Mouse (Mus musculus) adipocyte (in vitro differentiated cells): ENCODE measurements around the gene Os9.
"Not testable (repeated sequence)": the region's sequence is repeated elsewhere in the genome, so short reads cannot be mapped to it uniquely, and the experiment has no call there.

ENCODE experiments used
- DNase-seq: peaks from one replicate; pipeline ENCODE4 v3.0.0-alpha.2; 2016; ENCODE audit warnings: low spot score

Os9 gene

DNA sequence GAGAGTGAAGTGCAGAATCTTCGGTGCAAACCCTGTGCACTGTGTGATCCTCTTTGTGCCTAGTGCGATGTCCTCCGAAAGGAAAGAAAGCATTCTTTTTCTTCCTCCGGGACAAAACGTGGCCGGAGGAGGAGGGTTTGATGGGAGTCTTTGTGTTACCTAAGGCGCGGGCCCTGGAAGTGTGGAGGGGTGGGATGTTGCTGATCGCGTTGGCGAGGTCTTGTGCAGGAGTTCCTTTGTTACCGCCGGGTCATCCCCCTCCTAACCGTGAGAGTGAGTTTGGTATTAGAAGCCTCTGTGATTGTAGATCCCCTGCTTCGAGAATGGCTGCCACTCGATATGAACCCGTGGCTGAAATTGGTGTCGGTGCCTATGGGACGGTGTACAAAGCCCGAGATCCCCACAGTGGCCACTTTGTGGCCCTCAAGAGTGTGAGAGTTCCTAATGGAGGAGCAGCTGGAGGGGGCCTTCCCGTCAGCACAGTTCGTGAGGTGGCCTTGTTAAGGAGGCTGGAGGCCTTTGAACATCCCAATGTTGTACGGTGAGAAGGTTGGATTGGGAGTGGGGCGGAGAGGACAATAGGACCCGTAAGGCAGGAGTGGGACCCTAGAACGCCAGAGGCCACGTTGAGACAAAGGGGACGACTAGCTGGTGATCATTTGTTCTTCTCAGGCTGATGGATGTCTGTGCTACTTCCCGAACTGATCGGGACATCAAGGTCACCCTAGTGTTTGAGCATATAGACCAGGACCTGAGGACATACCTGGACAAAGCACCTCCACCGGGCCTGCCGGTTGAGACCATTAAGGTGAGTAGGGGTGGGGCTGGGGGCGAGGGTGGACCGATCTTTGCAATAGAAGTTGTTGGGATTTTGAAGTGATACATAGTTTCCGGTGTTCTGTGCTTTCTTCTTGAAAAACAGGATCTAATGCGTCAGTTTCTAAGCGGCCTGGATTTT lies 56.7 kb downstream of the Os9 start:
- DNase-seq, result no peak

GRCm38 (mm10) chr10:127063239-127063872 lies 57.6 kb downstream of the Os9 start, which contains the start of gene Cdk4:
TSS of gene Cdk4 (plus strand) at chr10:127063534.
- peak; percentile 98 for DNase-seq

DNA sequence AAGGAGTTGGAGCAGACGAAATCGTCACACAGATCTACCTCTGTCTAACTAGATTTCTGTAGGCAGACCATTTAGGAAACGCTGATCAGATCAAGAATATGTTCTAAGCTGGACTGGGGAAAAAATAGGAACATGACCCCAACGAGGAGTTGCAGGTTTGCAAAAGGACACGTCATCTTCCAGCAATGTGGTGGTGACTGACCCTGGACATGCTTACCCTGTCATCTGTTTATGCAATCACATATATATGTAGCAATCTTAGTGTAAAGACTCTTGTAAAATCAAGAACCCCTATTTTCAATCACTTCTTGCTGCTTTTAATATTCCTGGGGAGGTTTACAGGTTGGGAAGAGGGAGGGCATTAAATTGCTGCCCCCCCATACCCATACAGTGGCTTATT lies 58.4 kb downstream of the Os9 start:
- no peak for DNase-seq

DNA sequence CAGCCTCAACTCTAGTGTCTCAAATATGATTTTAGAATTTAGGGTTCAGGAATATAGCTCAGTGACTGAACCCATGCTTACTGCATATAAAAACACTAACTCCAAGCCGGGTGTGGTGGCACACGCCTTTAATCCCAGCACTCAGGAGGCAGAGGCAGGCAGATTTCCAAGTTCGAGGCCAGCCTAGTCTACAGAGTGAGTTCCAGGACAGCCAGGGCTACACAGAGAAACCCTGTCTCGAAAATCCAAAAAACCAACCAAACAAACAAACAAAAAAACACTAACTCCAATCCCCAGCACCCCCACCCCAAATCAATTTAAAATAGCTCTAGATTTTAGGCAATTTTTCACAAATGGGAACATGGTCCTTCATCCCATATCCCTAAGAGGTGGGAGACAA lies 58.8 kb downstream of the Os9 start:
- DNase-seq, result not testable (repeated sequence)

- DNase-seq, result no peak
Measured at GRCm38 (mm10) chr10:127061513-127061912, 59.4 kb downstream of the Os9 start.

DNA sequence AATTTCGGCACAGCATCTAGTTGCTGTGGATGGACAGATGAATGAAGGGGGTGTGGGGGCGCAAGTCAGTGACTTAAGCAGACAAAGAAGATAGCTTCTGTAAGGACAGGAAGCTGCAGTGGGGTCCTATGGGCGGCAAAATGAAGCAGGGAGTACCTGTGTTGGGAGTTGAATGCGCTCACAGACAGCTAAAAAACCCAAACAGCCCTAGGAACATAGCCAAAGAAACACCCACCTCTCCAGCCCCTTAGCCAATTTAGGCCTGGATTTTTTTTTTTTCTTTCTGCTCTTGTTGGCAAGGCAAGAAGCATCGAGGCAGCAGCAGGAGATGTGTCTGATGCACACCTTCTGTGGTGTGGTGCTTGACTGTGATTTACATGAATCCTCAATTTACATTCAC lies 59.8 kb downstream of the Os9 start:
- DNase-seq, result no peak

DNA sequence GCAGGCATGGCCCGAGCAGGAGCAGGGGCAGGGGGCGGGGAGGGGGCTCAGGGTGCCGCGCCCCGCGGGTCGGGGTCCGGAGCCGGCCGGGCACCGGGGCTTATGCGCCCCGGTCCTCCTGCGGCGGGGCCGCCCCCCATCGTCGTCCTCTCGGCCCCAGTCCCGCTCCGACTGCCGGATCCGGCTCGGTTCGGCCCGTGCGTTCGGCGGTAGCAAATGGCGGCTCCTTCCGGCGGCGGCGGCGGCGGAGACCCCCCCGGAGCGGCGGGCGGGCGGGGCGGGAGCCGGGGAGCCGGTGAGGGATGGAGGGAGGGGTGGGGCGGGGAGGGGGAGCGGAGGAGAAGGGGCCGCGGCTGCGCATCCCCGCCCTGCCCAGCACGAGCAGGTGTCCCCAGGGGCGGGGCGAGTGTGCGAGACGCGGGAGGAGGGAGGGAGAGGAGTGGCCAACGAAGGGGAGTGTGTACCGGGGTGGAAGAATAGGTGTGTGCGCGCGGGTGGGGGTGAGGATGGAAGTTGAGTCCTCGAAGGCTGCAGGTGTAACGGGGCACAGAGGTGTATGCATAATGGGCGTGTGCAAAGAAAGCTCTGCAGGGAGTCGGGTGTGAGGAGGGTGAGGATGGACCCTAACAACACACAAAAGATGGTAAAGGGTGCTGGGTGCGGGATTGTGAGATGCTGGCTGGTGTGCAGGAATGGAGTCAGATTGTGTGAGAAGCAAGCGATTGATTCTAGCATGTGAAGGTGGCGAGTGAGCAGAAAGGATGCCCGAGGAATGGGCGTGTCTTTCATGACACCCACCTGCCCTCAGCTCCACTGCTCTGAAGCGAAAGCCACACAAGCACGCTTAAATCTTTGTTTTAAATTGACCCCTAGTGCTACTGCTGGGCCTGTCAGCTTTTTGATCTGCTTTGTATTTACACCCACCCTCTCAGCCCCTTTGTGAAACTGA lies 60.7 kb downstream of the Os9 start, which contains the start of gene March9:
Gene March9 (minus strand): TSS at position 217 of the 949 bp plus-strand sequence.
- DNase-seq, result no peak

GRCm38 (mm10) chr10:127059174-127059967 lies 61.6 kb downstream of the Os9 start:
- DNase-seq, result no peak

DNA sequence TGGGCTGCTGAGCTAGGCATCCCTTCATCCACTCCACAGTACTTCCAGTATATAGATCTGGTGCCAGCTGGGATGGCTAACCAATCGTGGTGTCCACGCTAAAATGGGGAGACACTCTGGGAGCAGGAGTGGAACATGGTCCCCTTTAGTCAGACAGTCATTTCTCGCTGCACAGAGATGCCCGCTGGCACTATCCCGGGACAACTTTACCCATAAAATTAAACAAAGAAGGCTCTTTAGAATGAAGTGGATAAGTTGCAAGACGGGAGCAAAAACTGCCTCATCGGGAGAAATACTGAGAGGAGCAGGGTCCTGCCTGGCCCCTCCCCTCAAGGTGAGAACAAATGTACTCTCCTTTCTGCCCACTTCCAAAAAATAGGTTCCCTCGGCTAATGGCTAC lies 62.2 kb downstream of the Os9 start:
- DNase-seq, result no peak

DNA sequence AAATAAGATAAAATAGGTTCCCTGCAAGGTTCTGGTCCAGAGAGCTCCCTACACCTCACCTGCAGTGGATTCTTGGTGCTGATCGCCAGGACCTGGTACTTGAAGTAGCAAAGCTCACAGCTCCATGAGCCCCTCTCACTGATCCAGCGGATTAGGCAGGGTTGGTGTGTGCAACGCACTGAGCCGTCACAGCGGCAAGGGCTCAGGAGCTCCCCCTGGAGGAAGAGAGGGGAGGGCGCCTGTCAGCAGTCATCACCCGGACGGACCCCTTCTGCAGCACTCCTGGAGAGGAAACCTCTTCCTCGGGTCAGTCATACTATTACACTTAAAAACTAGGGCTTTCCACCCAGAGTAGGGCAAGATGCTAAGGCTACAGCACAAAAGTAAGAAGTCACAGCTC lies 62.8 kb downstream of the Os9 start:
- DNase-seq, result no peak

DNA sequence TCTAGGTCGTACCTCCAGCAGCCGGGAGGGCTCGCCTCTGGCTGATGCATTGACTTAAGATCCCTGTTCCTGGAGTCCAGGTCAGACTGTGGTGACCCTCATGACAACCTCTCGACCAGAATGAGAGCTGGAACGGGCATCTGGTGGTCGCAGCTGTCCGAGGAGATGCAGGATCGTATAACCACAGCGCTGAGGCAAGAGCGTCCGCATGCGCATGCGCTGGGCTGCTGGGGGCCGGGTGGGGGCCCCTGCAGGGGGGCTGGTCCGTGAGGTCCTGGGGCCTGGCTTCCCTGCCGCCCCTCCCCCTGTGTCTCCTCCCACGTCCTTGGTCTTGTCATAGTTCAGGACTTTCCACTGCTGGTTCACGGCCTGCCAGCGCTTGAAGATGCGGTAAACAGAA lies 64.4 kb downstream of the Os9 start:
- no peak for DNase-seq

DNA sequence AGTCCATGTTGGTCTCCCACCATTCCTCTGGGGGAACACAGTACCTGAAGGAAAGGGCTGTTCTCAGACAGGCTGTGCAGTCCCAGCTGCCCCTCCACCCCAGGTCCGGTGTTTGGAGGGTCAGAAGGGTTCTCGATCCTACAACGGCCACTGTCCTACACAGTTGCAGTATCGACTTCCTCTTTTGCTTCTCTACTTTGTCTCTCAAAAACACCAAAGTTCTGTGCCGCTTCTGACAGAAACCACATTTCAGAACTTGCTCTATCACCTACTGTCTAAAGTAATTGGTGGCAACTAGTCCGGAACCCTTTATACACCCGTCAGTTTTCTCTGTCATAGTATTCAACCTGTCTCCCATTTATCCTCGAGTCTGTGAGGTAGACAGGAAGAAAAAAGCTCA lies 65.5 kb downstream of the Os9 start:
- no peak for DNase-seq

DNA sequence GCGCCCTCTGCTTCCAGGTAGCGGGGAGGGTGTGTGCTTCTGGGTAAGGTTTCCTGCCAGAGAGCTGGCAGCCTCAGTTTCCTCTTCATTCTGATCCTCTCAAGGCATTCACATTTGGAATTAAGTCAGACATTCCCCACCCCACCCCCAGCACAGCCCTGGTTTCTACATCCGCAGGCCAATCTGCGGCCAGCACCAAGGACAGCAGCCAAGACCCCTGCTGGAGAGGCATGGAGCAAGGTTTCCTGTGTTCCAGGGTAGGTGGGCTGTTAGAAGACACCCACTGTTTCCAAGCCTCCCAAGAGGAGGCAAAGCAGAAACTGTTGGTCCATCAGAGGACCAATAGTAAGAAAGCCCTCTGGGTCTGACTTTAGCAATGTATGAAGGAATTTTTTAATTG lies 66.3 kb downstream of the Os9 start:
- no peak for DNase-seq

GRCm38 (mm10) chr10:127050119-127050474 lies 70.8 kb downstream of the Os9 start:
- no peak for DNase-seq

DNA sequence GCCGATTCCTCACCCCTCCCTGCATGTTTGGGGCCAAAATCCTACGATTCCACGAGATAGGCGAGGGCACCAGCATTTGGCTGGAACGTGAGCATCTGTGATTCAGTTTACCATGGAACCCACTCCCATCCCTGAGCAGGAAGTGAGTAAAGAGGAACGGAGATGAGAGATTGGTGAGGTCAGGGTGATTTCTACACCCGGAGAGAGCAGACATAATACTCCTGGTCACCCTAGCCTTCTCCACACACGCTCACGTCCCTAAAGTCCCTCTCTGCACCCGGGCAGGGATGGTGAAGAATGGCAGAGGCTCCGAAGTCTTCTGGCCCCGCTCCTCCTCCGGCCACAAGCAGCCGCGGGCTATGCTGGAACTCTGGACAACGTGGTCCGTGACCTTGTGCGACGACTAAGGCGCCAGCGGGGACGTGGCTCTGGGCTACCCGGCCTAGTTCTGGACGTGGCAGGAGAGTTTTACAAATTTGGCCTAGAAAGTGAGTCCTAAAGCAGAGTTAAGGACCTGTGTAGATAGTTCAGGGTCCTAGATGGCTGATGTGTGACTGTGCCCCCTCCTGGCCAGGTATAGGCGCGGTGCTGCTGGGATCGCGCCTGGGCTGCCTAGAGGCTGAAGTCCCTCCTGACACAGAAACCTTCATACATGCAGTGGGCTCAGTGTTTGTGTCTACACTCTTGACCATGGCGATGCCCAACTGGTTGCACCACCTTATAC lies 71.4 kb downstream of the Os9 start:
- DNase-seq, result no peak

DNA sequence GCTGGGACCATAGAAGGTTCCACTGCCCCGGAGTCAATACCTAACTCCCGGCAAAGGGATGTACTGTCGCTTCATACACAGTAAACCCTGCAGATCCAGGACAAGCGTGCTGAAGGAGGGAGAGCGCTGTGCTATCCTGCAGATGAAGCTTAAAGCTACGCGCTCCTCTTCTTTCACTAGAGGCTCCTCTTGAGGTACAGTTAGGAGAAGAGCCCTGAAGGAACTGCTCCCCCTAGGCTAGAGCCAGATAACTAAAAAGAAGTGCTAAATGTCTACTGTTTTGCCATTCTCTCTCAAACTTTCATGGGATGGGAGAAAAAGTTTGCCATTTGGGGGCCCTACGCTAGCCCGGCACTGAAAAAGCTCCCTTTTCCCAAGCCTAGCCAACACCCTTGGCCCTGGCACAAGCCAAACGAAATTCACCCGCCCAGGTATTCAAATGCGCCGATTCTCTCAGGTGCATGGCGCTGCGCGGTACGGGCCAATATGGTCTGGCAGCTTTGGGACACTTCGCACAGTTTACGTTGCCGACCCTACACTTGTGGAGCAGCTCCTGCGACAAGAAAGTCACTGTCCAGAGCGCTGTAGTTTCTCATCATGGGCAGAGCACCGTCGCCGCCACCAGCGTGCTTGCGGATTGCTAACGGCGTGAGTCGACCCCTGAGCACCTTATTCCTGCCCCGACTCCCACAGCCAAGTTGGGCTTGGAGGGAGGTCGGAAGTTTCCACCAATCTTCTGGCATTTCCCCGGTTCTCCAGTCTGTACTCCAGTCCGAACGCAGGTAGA lies 72.1 kb downstream of the Os9 start:
- no peak for DNase-seq

GRCm38 (mm10) chr10:127047954-127048353 lies 73.0 kb downstream of the Os9 start, which contains the start of gene Cyp27b1:
TSS of gene Cyp27b1 (plus strand) at chr10:127048250.
- no peak for DNase-seq
